Comparison of ENCODE assay signal across 15 mouse cellular contexts in genomic region chr7:81592686-81593085, GRCm38 (mm10).
"Had no signal": no experiment of that assay in that cellular context is flagged by ENCODE, and none has a peak within 500 bp of the region (broad histone marks: within the 10 kb centered on the region; RNA-seq: fewer than 3 reads in every experiment).

No protein-coding gene starts in this region.

- H3K4me1 ChIP-seq: lung, embryonic 15.5 days; megakaryocyte, embryonic 14.5 days; midbrain, embryonic 13.5 days; midbrain, embryonic 15.5 days; neural tube, embryonic 12.5 days had no signal

- H3K27me3 ChIP-seq: lung, embryonic 15.5 days; megakaryocyte, embryonic 14.5 days; midbrain, embryonic 13.5 days; midbrain, embryonic 15.5 days; neural tube, embryonic 12.5 days had no signal

- H3K9ac ChIP-seq: liver, embryonic 14.5 days; lung, embryonic 15.5 days; midbrain, embryonic 13.5 days; midbrain, embryonic 15.5 days; neural tube, embryonic 12.5 days had no signal

- H3K9me3 ChIP-seq: lung, embryonic 15.5 days; megakaryocyte, embryonic 14.5 days; midbrain, embryonic 13.5 days; midbrain, embryonic 15.5 days; neural tube, embryonic 12.5 days had no signal

- H3K27ac ChIP-seq: liver, embryonic 14.5 days; lung, embryonic 15.5 days; macrophage; midbrain, embryonic 13.5 days; midbrain, embryonic 15.5 days; neural tube, embryonic 12.5 days had no signal

- H3K4me3 ChIP-seq: lung, embryonic 15.5 days; megakaryocyte, embryonic 14.5 days; midbrain, embryonic 13.5 days; midbrain, embryonic 15.5 days; neural tube, embryonic 12.5 days had no signal

- H3K4me2 ChIP-seq: lung, embryonic 15.5 days; midbrain, embryonic 11.5 days; midbrain, embryonic 13.5 days; midbrain, embryonic 15.5 days; neural tube, embryonic 12.5 days had no signal

- DNase-seq: lung, adult 2 months; lung, postnatal 14 days; lung, postnatal 36 days; right cerebral cortex, postnatal 14 days; thymus, adult 2 months; thymus, postnatal 36 days had no signal

- ATAC-seq: lung, postnatal 0 days; midbrain, embryonic 13.5 days; midbrain, embryonic 15.5 days had no signal
